Mouse (Mus musculus) effector memory CD4-positive, alpha-beta T cell, adult 5 months (primary cell): ENCODE measurements around the gene Elk4. TPM values are rescaled to one million over a fixed set of nuclear protein-coding genes. Genes with fewer than 3 reads are reported as not detected.

Experiments
- polyA plus RNA-seq: library from polyadenylated mRNA; unstranded; fragments of 100-300 nt; shearing (Covaris generic); gene quantifications from one replicate; pipeline ENCODE4 v1.2.1, GENCODE M21; 2017

Elk4 gene
- polyA plus RNA-seq, result 129 TPM

GRCm38 (mm10) chr1:132007282-132007815, at the start of gene Elk4:
Gene Elk4, plus strand, starts transcription at chr1:132007607.

DNA sequence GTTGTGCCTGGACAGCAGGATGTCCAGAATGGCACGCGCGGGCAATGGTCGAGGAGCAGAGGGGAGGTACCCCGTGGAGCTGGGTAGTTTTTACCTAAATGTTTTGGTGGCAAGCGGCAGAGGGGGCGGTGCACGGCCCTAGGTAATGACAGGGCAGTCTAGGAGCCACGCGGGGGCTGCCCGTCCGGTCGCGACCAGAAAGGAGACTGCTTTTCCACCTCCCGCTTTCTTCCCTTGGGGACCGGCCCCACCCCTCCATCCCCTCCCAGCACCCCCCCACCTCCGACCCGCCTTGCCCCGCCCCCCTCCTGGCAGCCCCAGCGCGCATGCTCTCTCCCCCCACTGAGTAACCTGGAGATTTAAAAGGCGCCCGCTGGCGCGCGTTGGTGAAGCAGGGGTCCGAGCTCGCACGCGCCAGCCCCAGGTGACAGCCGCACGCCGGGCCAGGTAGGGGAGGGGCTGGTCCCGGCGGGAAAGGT, 44.8 kb upstream of the Elk4 start, which contains the start of gene Slc45a3:
TSS of gene Slc45a3 (plus strand) at position 362 of the 479 bp plus-strand sequence.

GRCm38 (mm10) chr1:132067261-132068255, 60.2 kb downstream of the Elk4 start, which contains the start of gene Mfsd4a:
Gene Mfsd4a, minus strand, starts transcription at chr1:132068062.

Other genes with a start within 250 kb of the Elk4 start
- 0.12 TPM for gene Pm20d1, start 210.2 kb upstream of the Elk4 start, polyA plus RNA-seq
- 74.0 TPM for gene Slc41a1, start 180.1 kb upstream of the Elk4 start, polyA plus RNA-seq
- 15.5 TPM for gene Rab29, start 140.4 kb upstream of the Elk4 start, polyA plus RNA-seq
- 55.3 TPM for gene Nucks1, start 97.1 kb upstream of the Elk4 start, polyA plus RNA-seq
- 0.15 TPM for gene Slc45a3, start 44.6 kb upstream of the Elk4 start, polyA plus RNA-seq
- gene Mfsd4a, start 60.5 kb downstream of the Elk4 start, polyA plus RNA-seq, result 71.5 TPM
- not detected for gene Cdk18, start 132.1 kb downstream of the Elk4 start, polyA plus RNA-seq
- not detected for gene Lemd1, start 183.8 kb downstream of the Elk4 start, polyA plus RNA-seq
- not detected for gene AC124108.1, start 183.8 kb downstream of the Elk4 start, polyA plus RNA-seq
- gene Gm10188, start 222.2 kb downstream of the Elk4 start, polyA plus RNA-seq, result not detected